Mouse (Mus musculus) limb, embryonic 12.5 days (tissue): ENCODE measurements at regions not wholly inside any gene's neighbourhood (a gene's known extent, or its start where the extent isn't known, plus 50 kb on each side); places are given as distances from the start of the nearest gene placed in this dataset.

Experiments used
- ATAC-seq: fragments of 200-750 bp; cut with Nextera tagmentation; 2 replicates; pipeline ENCODE4 v1.8.0; 2017; ENCODE audit warnings: low read depth, moderate TSS enrichment; ENCODE audit not compliant: insufficient number of reproducible peaks, insufficient read depth, low FRiP score, low TSS enrichment
- H3K27ac ChIP-seq: fragments of 300-500 bp; sonication (generic); 2 replicates; pipeline ENCODE4 v1.5.1; 2016; ENCODE audit warnings: mild to moderate bottlenecking, moderate library complexity
- H3K27me3 ChIP-seq: fragments of 300-500 bp; sonication (generic); 2 replicates; pipeline ENCODE4 v1.6.1; 2016; ENCODE audit warnings: mild to moderate bottlenecking, moderate library complexity
- H3K36me3 ChIP-seq: fragments of 300-500 bp; sonication (generic); 2 replicates; pipeline ENCODE4 v1.6.1; 2016; ENCODE audit warnings: mild to moderate bottlenecking, moderate library complexity
- H3K4me1 ChIP-seq: fragments of 300-500 bp; sonication (generic); replicated peaks from 2 replicates; pipeline ENCODE4 v1.6.1; 2016
- H3K4me2 ChIP-seq: fragments of 300-500 bp; sonication (generic); 2 replicates; pipeline ENCODE4 v1.6.1; 2016; ENCODE audit warnings: mild to moderate bottlenecking, moderate library complexity
- H3K4me3 ChIP-seq: fragments of 300-500 bp; sonication (generic); replicated peaks from 2 replicates; pipeline ENCODE4 v1.5.1; 2016; ENCODE audit warnings: mild to moderate bottlenecking
- H3K9ac ChIP-seq: fragments of 300-500 bp; sonication (generic); replicated peaks from 2 replicates; pipeline ENCODE4 v1.6.1; 2016; ENCODE audit warnings: mild to moderate bottlenecking, moderate library complexity
- H3K9me3 ChIP-seq: fragments of 300-500 bp; sonication (generic); 2 replicates; pipeline ENCODE4 v1.6.1; 2016; ENCODE audit warnings: mild to moderate bottlenecking, moderate library complexity
- WGBS: fragments of 180-500 bp; shearing (Covaris S2); methylation state at CpG from one replicate; pipeline ENCODE4 v1.1.7; 2016; 5-methylcytosine and 5-hydroxymethylcytosine counted together

GRCm38 (mm10) chr3:28183061-28183762, 79.8 kb upstream of the Tnik start:
- H3K4me2 ChIP-seq: no peak overlapping the region
- no peak overlapping the region for H3K9ac ChIP-seq
- no peak overlapping the region for H3K4me3 ChIP-seq
- peaks cover 16% of the 10 kb centered on the region for H3K4me1 ChIP-seq
- H3K36me3 ChIP-seq: no peaks in the 10 kb centered on the region
- 91% methylated on average over 5 of the region's 5 CpGs for WGBS
- H3K27me3 ChIP-seq: 0 out of 2 replicates have a peak, but pooled peaks cover 4% of the 10 kb centered on the region
- no peaks in the 10 kb centered on the region for H3K9me3 ChIP-seq
- ATAC-seq: no peak
- H3K27ac ChIP-seq: no peak overlapping the region

- no peaks in the 10 kb centered on the region for H3K36me3 ChIP-seq
- 50% methylated on average over 1 of the region's 1 CpGs for WGBS
- H3K27me3 ChIP-seq: no peaks in the 10 kb centered on the region
- no peak overlapping the region for H3K9ac ChIP-seq
- no peaks in the 10 kb centered on the region for H3K9me3 ChIP-seq
- peak overlapping the region; percentile 70; the same call in 1 of the 2 replicates for H3K27ac ChIP-seq
- H3K4me3 ChIP-seq: no peak overlapping the region
- ATAC-seq: no peak; the same call in 1 of the 2 replicates
- H3K4me2 ChIP-seq: no peak overlapping the region
- peaks cover 16% of the 10 kb centered on the region for H3K4me1 ChIP-seq
These were observed 77.5 kb upstream of the Tnik start for GRCm38 (mm10) chr3:28185518-28185917.

DNA sequence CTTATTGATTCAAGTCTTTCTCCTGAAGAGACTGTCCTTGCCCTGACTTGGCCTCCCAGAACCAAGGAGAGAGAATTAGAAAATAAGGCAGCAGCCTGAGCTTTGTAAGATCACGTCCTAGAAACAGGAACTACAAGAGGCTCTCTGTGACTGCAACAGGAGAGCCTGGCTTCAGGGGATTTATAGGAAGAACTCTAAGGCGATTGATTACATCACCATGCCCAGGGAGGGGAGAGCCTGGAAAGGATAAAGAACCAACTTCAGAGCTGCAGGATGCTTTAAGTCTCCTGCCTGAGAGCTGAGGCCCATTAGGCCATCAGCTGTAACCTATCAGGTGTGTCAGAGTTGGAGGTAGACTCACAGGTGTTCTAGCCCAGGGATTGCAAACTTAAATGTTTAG, 77.1 kb upstream of the Tnik start:
- Histone ChIP-seq H3K27ac (peak overlapping the region; percentile 70; the same call in 1 of the 2 replicates), H3K4me1 (peaks cover 16% of the 10 kb centered on the region), H3K9ac (no peak overlapping the region), H3K4me2 (no peak overlapping the region), H3K4me3 (no peak overlapping the region), H3K36me3 (no peaks in the 10 kb centered on the region), H3K9me3 (no peaks in the 10 kb centered on the region), H3K27me3 (no peaks in the 10 kb centered on the region)
- ATAC-seq: no peak; the same call in 1 of the 2 replicates
- 13% methylated on average over 2 of the region's 2 CpGs for WGBS

- Histone ChIP-seq H3K4me1 (peaks cover 13% of the 10 kb centered on the region; the same call in 1 of the 2 replicates), H3K36me3 (no peaks in the 10 kb centered on the region), H3K27ac (no peak overlapping the region), H3K4me2 (no peak overlapping the region), H3K9ac (no peak overlapping the region), H3K4me3 (no peak overlapping the region), H3K9me3 (no peaks in the 10 kb centered on the region), H3K27me3 (no peaks in the 10 kb centered on the region)
- no peak for ATAC-seq
- 81% methylated on average over 2 of the region's 2 CpGs for WGBS
These were observed 73.6 kb upstream of the Tnik start for GRCm38 (mm10) chr3:28189371-28189770.

GRCm38 (mm10) chr3:28190243-28190642, 72.8 kb upstream of the Tnik start:
- Histone ChIP-seq H3K4me3 (no peak overlapping the region), H3K4me2 (no peak overlapping the region), H3K27ac (no peak overlapping the region), H3K27me3 (no peaks in the 10 kb centered on the region), H3K4me1 (peaks cover 10% of the 10 kb centered on the region; the same call in 1 of the 2 replicates), H3K9ac (no peak overlapping the region), H3K36me3 (no peaks in the 10 kb centered on the region), H3K9me3 (no peaks in the 10 kb centered on the region)
- ATAC-seq: no peak
- 75% methylated on average over 6 of the region's 6 CpGs for WGBS

- WGBS: 65% methylated on average over 4 of the region's 4 CpGs
- H3K27ac ChIP-seq: no peak overlapping the region
- H3K9ac ChIP-seq: no peak overlapping the region
- no peaks in the 10 kb centered on the region for H3K27me3 ChIP-seq
- no peak for ATAC-seq
- H3K9me3 ChIP-seq: no peaks in the 10 kb centered on the region
- H3K36me3 ChIP-seq: no peaks in the 10 kb centered on the region
- no peaks in the 10 kb centered on the region for H3K4me1 ChIP-seq
- no peak overlapping the region for H3K4me2 ChIP-seq
- H3K4me3 ChIP-seq: no peak overlapping the region
These were observed 68.5 kb upstream of the Tnik start for GRCm38 (mm10) chr3:28194388-28194970.

GRCm38 (mm10) chr3:28196786-28197185, 66.2 kb upstream of the Tnik start:
- H3K4me1 ChIP-seq: no peaks in the 10 kb centered on the region
- H3K27ac ChIP-seq: no peak overlapping the region
- H3K4me2 ChIP-seq: no peak overlapping the region
- no peaks in the 10 kb centered on the region for H3K36me3 ChIP-seq
- H3K27me3 ChIP-seq: no peaks in the 10 kb centered on the region
- H3K9me3 ChIP-seq: no peaks in the 10 kb centered on the region
- no peak overlapping the region for H3K4me3 ChIP-seq
- no peak overlapping the region for H3K9ac ChIP-seq
- no peak for ATAC-seq
- 86% methylated on average over 1 of the region's 1 CpGs for WGBS

DNA sequence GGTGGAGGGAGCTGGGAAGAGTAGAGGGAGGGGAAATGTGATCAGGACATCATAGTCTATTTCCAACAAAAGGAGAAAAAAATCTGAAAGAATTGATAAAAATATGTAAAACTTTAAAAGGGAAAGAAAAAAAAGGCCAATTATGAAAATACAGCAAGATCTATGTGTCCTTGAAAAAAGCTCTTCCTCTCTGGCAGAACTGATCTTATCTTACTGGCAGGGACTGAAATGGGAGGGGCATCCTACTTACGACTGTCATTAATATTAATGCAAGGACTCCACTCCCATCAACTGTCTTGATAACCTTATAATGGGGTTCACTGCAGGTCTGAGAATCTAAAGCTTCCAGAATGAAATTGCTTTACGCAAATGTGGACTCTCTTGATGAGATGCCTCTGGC, 53.7 kb upstream of the Tnik start:
- no peak overlapping the region for H3K9ac ChIP-seq
- H3K36me3 ChIP-seq: no peaks in the 10 kb centered on the region
- no peaks in the 10 kb centered on the region for H3K9me3 ChIP-seq
- no peak overlapping the region for H3K4me2 ChIP-seq
- no peak for ATAC-seq
- no peak overlapping the region for H3K4me3 ChIP-seq
- H3K27ac ChIP-seq: no peak overlapping the region
- H3K27me3 ChIP-seq: no peaks in the 10 kb centered on the region
- H3K4me1 ChIP-seq: no peaks in the 10 kb centered on the region
- 87% methylated on average over 2 of the region's 2 CpGs for WGBS

- no peak overlapping the region for H3K4me3 ChIP-seq
- H3K27ac ChIP-seq: no peak overlapping the region
- 64% methylated on average over 14 of the region's 14 CpGs for WGBS
- H3K27me3 ChIP-seq: no peaks in the 10 kb centered on the region
- H3K4me1 ChIP-seq: no peaks in the 10 kb centered on the region
- no peak overlapping the region for H3K9ac ChIP-seq
- no peak overlapping the region for H3K4me2 ChIP-seq
- H3K36me3 ChIP-seq: no peaks in the 10 kb centered on the region
- no peak for ATAC-seq
- H3K9me3 ChIP-seq: no peaks in the 10 kb centered on the region
These were observed 51.9 kb upstream of the Tnik start for GRCm38 (mm10) chr3:28210847-28211803.
